Mouse (Mus musculus) midbrain, embryonic 13.5 days (tissue): ENCODE measurements around the gene Cops8. TPM values are rescaled to one million over a fixed set of nuclear protein-coding genes. Genes with fewer than 3 reads are reported as not detected.

Experiments
- ATAC-seq: fragments of 200-750 bp; cut with Nextera tagmentation; 2 replicates; pipeline ENCODE4 v1.8.0; 2017; ENCODE audit warnings: mild to moderate bottlenecking, moderate TSS enrichment, moderate library complexity
- H3K27ac ChIP-seq: fragments of 300-500 bp; sonication (generic); 2 replicates; pipeline ENCODE4 v1.5.1; 2015; ENCODE audit warnings: inconsistent platforms, mild to moderate bottlenecking, moderate library complexity
- H3K27me3 ChIP-seq: fragments of 300-500 bp; sonication (generic); 2 replicates; pipeline ENCODE4 v1.6.1; 2015; ENCODE audit warnings: mild to moderate bottlenecking, inconsistent platforms
- H3K36me3 ChIP-seq: fragments of 300-500 bp; sonication (generic); 2 replicates; pipeline ENCODE4 v1.6.1; 2015; ENCODE audit warnings: mild to moderate bottlenecking, inconsistent platforms
- H3K4me1 ChIP-seq: fragments of 300-500 bp; sonication (generic); replicated peaks from 2 replicates; pipeline ENCODE4 v1.6.1; 2015; ENCODE audit warnings: inconsistent platforms
- H3K4me2 ChIP-seq: fragments of 300-500 bp; sonication (generic); replicated peaks from 2 replicates; pipeline ENCODE4 v1.6.1; 2015; ENCODE audit warnings: moderate library complexity, mild to moderate bottlenecking, inconsistent platforms
- H3K4me3 ChIP-seq: fragments of 300-500 bp; sonication (generic); replicated peaks from 2 replicates; pipeline ENCODE4 v1.5.1; 2015; ENCODE audit warnings: mild to moderate bottlenecking, inconsistent platforms
- H3K9ac ChIP-seq: fragments of 300-500 bp; sonication (generic); replicated peaks from 2 replicates; pipeline ENCODE4 v1.6.1; 2015; ENCODE audit warnings: mild to moderate bottlenecking, inconsistent platforms
- H3K9me3 ChIP-seq: fragments of 300-500 bp; sonication (generic); 2 replicates; pipeline ENCODE4 v1.6.1; 2016; ENCODE audit warnings: mild to moderate bottlenecking, inconsistent platforms
- WGBS: fragments of 180-500 bp; shearing (Covaris S2); methylation state at CpG from one replicate; pipeline ENCODE4 v1.1.7; 2015; 5-methylcytosine and 5-hydroxymethylcytosine counted together
- polyA plus RNA-seq: library from polyadenylated mRNA; unstranded; fragments of >200 nt; fragmentation: Nextera tagmentation; extraction: Ambion mirVana; gene quantifications from 2 replicates; pipeline ENCODE4 v1.2.1, GENCODE M21; 2015

Gene Cops8
- polyA plus RNA-seq, 1 experiment from 2014 or later: 180 TPM

GRCm38 (mm10) chr1:90592784-90593183 is 10.0 kb upstream of the Cops8 start:
- Histone ChIP-seq H3K4me3 (no peak overlapping the region), H3K27ac (no peak overlapping the region), H3K9ac (no peak overlapping the region), H3K9me3 (no peaks in the 10 kb centered on the region), H3K4me1 (peaks cover 4% of the 10 kb centered on the region; the same call in 1 of the 2 replicates), H3K27me3 (peaks cover 18% of the 10 kb centered on the region), H3K4me2 (no peak overlapping the region), H3K36me3 (no peaks in the 10 kb centered on the region)
- WGBS: 23% methylated on average over 6 of the region's 6 CpGs
- peak; percentile 74; the same call in 1 of the 2 replicates for ATAC-seq

- H3K27me3 ChIP-seq: peaks cover 15% of the 10 kb centered on the region
- H3K9me3 ChIP-seq: no peaks in the 10 kb centered on the region
- no peak overlapping the region for H3K27ac ChIP-seq
- no peak overlapping the region for H3K4me2 ChIP-seq
- no peak overlapping the region for H3K9ac ChIP-seq
- H3K4me3 ChIP-seq: no peak overlapping the region
- H3K4me1 ChIP-seq: peaks cover 7% of the 10 kb centered on the region
- no peak for ATAC-seq
- H3K36me3 ChIP-seq: no peaks in the 10 kb centered on the region
- 63% methylated on average over 3 of the region's 3 CpGs for WGBS
These were observed 3.6 kb upstream of the Cops8 start for GRCm38 (mm10) chr1:90599226-90599625.

- 75% methylated on average over 3 of the region's 3 CpGs for WGBS
- H3K27ac ChIP-seq: no peak overlapping the region
- H3K4me1 ChIP-seq: peaks cover 15% of the 10 kb centered on the region
- no peak overlapping the region for H3K9ac ChIP-seq
- no peaks in the 10 kb centered on the region for H3K9me3 ChIP-seq
- no peak overlapping the region for H3K4me2 ChIP-seq
- no peak overlapping the region for H3K4me3 ChIP-seq
- peaks cover 8% of the 10 kb centered on the region for H3K36me3 ChIP-seq
- no peak for ATAC-seq
- peaks cover 11% of the 10 kb centered on the region for H3K27me3 ChIP-seq
These were observed 1.7 kb upstream of the Cops8 start for GRCm38 (mm10) chr1:90601096-90601495.

- Histone ChIP-seq H3K4me3 (peak overlapping the region; percentile 80), H3K4me1 (peaks cover 15% of the 10 kb centered on the region), H3K9me3 (no peaks in the 10 kb centered on the region), H3K36me3 (peaks cover 32% of the 10 kb centered on the region), H3K27me3 (peaks cover 11% of the 10 kb centered on the region), H3K4me2 (peak overlapping the region; percentile 79), H3K27ac (peak overlapping the region; percentile 60; the same call in 1 of the 2 replicates), H3K9ac (peak overlapping the region; percentile 83)
- ATAC-seq: no peak
- under 1% methylated on average over 26 of the region's 26 CpGs for WGBS
These were observed 743 bp downstream of the Cops8 start for GRCm38 (mm10) chr1:90603561-90603887.

GRCm38 (mm10) chr1:90609363-90609762 is 6.6 kb downstream of the Cops8 start:
- H3K4me1 ChIP-seq: peaks cover 6% of the 10 kb centered on the region
- no peaks in the 10 kb centered on the region for H3K9me3 ChIP-seq
- 92% methylated on average over 5 of the region's 5 CpGs for WGBS
- peaks cover 87% of the 10 kb centered on the region for H3K36me3 ChIP-seq
- H3K27ac ChIP-seq: no peak overlapping the region
- no peak overlapping the region for H3K4me3 ChIP-seq
- H3K9ac ChIP-seq: no peak overlapping the region
- H3K4me2 ChIP-seq: no peak overlapping the region
- no peaks in the 10 kb centered on the region for H3K27me3 ChIP-seq
- ATAC-seq: no peak

GRCm38 (mm10) chr1:90617258-90617657 is 14.5 kb downstream of the Cops8 start:
- H3K9ac ChIP-seq: no peak overlapping the region
- H3K27me3 ChIP-seq: no peaks in the 10 kb centered on the region
- H3K27ac ChIP-seq: no peak overlapping the region
- 93% methylated on average over 7 of the region's 7 CpGs for WGBS
- H3K36me3 ChIP-seq: peaks cover 30% of the 10 kb centered on the region
- H3K4me1 ChIP-seq: no peaks in the 10 kb centered on the region
- H3K4me3 ChIP-seq: no peak overlapping the region
- ATAC-seq: no peak
- H3K9me3 ChIP-seq: no peaks in the 10 kb centered on the region
- H3K4me2 ChIP-seq: no peak overlapping the region

DNA sequence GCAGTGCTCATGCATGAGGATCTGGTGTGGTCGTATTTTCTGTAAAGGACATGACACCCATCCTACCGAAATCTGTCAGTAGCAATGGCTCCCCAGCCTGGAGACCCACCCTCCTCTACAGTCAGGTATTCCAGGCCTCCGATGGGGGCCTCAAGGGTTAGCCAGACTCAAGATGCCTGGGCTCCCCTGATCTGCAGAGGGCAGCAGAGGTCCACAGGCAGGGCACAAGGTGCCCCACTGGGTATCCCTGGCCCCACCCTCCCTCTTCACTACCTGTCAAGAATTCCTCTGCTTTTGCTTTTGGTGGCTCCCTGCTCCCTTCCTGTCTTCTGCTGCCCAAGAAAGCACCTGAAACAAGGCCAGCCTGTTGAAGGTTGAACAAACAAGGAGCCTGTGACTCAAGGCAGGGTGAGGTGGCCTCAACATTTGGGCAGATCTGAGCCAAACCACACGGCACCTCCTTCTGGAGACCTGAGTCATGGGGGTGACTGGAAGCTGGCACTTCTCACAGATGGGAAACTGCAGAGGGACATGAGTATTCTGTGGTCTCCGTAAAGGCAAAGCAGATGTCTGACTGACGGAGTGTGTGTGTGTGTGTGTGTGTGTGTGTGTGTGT is 30.7 kb downstream of the Cops8 start:
- Histone ChIP-seq H3K36me3 (no peaks in the 10 kb centered on the region), H3K4me1 (no peaks in the 10 kb centered on the region), H3K4me3 (no peak overlapping the region), H3K4me2 (no peak overlapping the region), H3K9me3 (no peaks in the 10 kb centered on the region), H3K27ac (no peak overlapping the region), H3K9ac (no peak overlapping the region), H3K27me3 (no peaks in the 10 kb centered on the region)
- WGBS: 76% methylated on average over 6 of the region's 6 CpGs
- ATAC-seq: no peak

DNA sequence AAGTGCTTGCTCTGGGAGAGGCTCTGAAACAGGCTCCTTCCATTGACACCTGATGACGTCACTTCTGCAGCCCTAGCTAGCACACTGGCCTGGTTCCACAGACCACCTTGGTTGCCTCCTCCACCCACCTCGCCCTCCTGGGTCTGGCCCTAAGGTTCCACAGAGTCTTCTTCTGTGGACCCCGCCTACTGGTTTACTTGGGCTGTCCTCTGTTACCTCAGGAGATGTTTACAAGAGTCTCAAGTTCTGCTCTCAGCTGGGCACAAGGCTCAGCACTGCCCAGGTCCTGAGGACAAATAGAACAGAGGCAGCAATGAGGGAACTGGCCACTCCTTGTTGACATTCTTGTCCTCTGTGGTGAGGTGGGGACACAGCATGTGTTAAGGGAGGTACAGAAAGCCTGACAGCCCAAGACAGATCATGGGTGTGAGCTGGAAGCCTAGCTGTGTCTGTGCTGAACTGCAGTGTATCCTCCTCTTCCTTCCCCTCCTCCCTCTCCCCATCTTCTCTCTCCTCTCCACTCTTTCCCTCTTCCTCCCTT is 31.5 kb downstream of the Cops8 start:
- no peak for ATAC-seq
- Histone ChIP-seq H3K36me3 (no peaks in the 10 kb centered on the region), H3K4me2 (no peak overlapping the region), H3K4me3 (no peak overlapping the region), H3K27me3 (no peaks in the 10 kb centered on the region), H3K27ac (no peak overlapping the region), H3K9ac (no peak overlapping the region), H3K9me3 (no peaks in the 10 kb centered on the region), H3K4me1 (no peaks in the 10 kb centered on the region)
- 72% methylated on average over 3 of the region's 3 CpGs for WGBS

DNA sequence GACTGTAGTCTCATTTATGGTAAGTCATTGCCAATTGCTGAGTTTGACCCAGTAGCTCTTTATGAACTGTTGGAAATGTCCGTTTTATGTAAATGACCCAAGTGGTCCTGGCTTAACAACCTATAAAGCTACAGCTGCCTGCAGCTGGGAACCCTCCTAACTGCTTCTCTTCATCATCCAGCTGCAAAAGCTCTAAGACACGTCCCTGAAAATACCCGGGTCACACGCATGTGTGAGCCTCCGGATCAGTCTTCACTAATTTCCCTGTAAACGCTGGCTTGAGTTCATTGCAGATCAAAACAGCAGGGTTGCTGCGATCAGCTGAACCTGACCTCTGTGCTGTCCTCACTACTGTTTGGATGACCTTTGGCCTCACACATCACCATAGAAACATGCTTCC is 35.6 kb downstream of the Cops8 start:
- Histone ChIP-seq H3K27ac (no peak overlapping the region), H3K4me2 (no peak overlapping the region), H3K9me3 (no peaks in the 10 kb centered on the region), H3K9ac (no peak overlapping the region), H3K4me3 (no peak overlapping the region), H3K4me1 (no peaks in the 10 kb centered on the region), H3K27me3 (no peaks in the 10 kb centered on the region), H3K36me3 (no peaks in the 10 kb centered on the region)
- ATAC-seq: no peak
- 82% methylated on average over 7 of the region's 7 CpGs for WGBS

DNA sequence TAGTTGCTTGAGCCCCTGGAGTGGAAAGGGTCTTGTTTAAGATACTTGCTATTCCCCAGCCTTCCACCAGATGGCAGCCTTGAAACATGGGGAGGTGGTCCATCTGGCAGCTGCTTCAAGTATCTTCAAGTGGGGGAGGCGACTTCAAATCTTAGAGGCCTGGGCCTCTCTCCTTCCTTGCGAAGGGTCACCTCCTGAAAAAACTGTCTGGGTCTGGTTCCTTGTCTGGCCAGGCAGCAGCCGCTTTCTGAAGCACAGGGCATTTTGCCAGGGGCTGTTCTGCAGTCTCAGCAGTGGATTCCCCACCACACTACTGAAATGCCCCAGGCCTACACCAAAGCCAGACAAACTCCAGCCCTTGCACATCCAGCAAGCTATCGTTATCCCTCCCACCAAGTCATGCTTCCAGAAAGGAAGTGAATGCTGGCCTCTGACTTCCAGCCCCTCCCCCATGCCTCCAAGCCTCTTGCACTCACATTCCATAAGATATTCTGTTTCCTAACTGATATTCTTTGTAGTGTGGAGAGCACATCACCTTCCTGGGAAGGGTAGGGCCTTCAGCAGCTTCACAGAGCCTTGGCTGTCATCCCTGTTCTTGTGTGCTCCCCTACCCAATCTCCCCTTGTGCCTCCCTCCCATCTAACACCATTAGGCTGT is 48.1 kb downstream of the Cops8 start:
- Histone ChIP-seq H3K9me3 (no peaks in the 10 kb centered on the region), H3K27me3 (no peaks in the 10 kb centered on the region), H3K4me1 (peaks cover 7% of the 10 kb centered on the region; the same call in 1 of the 2 replicates), H3K9ac (no peak overlapping the region), H3K36me3 (no peaks in the 10 kb centered on the region), H3K4me2 (no peak overlapping the region), H3K27ac (no peak overlapping the region), H3K4me3 (no peak overlapping the region)
- ATAC-seq: peak; percentile 76
- WGBS: 21% methylated on average over 4 of the region's 4 CpGs

DNA sequence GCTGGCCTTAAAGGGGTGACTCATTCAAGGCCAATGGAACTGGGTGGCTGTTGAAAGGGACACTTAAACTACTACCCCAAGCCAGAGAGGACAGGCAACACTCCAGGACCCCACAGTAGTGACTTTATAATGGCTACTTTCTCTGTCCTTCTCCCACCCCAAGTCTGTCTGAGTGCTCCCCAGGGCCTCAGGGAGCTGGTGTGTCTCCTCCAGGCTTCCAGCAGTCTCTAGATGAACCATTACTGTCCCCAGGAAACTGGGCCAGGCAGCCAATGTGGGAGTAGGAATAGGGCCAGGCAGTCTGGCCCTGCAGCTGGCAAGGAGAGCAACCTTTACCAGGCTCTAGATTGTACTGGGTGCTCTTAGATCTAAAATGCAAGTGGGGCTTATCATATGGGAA is 49.0 kb downstream of the Cops8 start:
- no peak overlapping the region for H3K27ac ChIP-seq
- H3K27me3 ChIP-seq: no peaks in the 10 kb centered on the region
- H3K4me3 ChIP-seq: no peak overlapping the region
- peaks cover 7% of the 10 kb centered on the region; the same call in 1 of the 2 replicates for H3K4me1 ChIP-seq
- no peaks in the 10 kb centered on the region for H3K36me3 ChIP-seq
- H3K9me3 ChIP-seq: no peaks in the 10 kb centered on the region
- no peak for ATAC-seq
- H3K4me2 ChIP-seq: no peak overlapping the region
- H3K9ac ChIP-seq: no peak overlapping the region

- H3K9ac ChIP-seq: no peak overlapping the region
- 86% methylated on average over 4 of the region's 4 CpGs for WGBS
These were observed 49.8 kb downstream of the Cops8 start for GRCm38 (mm10) chr1:90652553-90652952.

More at GRCm38 (mm10) chr1:90652553-90652952, 49.8 kb downstream of the Cops8 start:
- ATAC-seq: no peak
- H3K9me3 ChIP-seq: no peaks in the 10 kb centered on the region
- no peak overlapping the region for H3K4me2 ChIP-seq
- no peaks in the 10 kb centered on the region for H3K36me3 ChIP-seq
- H3K4me1 ChIP-seq: peaks cover 7% of the 10 kb centered on the region; the same call in 1 of the 2 replicates
- no peak overlapping the region for H3K4me3 ChIP-seq
- no peaks in the 10 kb centered on the region for H3K27me3 ChIP-seq
- no peak overlapping the region for H3K27ac ChIP-seq
